ENCODE assay signal across 20 mouse cellular contexts in genomic region chr5:76726518-76727103, GRCm38 (mm10).
DNase-seq lines count a peak whose midpoint lies in the region; ATAC-seq and TF ChIP-seq lines count a peak whose summit lies in the region.
"Had no signal": no experiment of that assay in that cellular context is flagged by ENCODE, and none has a peak within 500 bp of the region (broad histone marks: within the 10 kb centered on the region; RNA-seq: fewer than 3 reads in every experiment).

No protein-coding gene starts in this region.

- no peak overlapping the region for H3K4me2 ChIP-seq in hindbrain, embryonic 15.5 days
- no peak overlapping the region for H3K4me2 ChIP-seq in hindbrain, embryonic 14.5 days (replicated peaks)
- H3K4me2 ChIP-seq in midbrain, postnatal 0 days (ENCODE audit: low read depth, low read length, poor library complexity, severe bottlenecking) = no peak overlapping the region
- H3K4me2 ChIP-seq: embryonic facial prominence, embryonic 13.5 days; forebrain, embryonic 12.5 days; heart, embryonic 11.5 days; heart, embryonic 15.5 days had no signal

- no peak overlapping the region for H3K27ac ChIP-seq in hindbrain, embryonic 15.5 days (replicated peaks)
- no peak overlapping the region for H3K27ac ChIP-seq in hindbrain, embryonic 14.5 days
- no peak overlapping the region for H3K27ac ChIP-seq in midbrain, postnatal 0 days (ENCODE audit: low read depth, low read length)
- H3K27ac ChIP-seq: embryonic facial prominence, embryonic 13.5 days; forebrain, embryonic 12.5 days; heart, embryonic 15.5 days had no signal

- no peaks in the 10 kb centered on the region for H3K27me3 ChIP-seq in hindbrain, embryonic 15.5 days
- H3K27me3 ChIP-seq in hindbrain, embryonic 14.5 days (ENCODE audit: control insufficient read depth, insufficient read depth, low read length) = no peaks in the 10 kb centered on the region
- H3K27me3 ChIP-seq in midbrain, postnatal 0 days (ENCODE audit: insufficient read depth, low read length) = no peaks in the 10 kb centered on the region
- H3K27me3 ChIP-seq: CH12.LX; embryonic facial prominence, embryonic 13.5 days; forebrain, embryonic 12.5 days; heart, embryonic 15.5 days had no signal

- peak; percentile 68; the same call in 1 of the 2 replicates for ATAC-seq in hindbrain, embryonic 15.5 days (ENCODE audit: low FRiP score, low read depth)
- ATAC-seq in hindbrain, embryonic 14.5 days (ENCODE audit: low FRiP score) = no peak
- no peak for ATAC-seq in midbrain, postnatal 0 days (ENCODE audit: low FRiP score)
- ATAC-seq: forebrain, embryonic 16.5 days; hindbrain, embryonic 16.5 days had no signal

- H3K4me1 ChIP-seq in hindbrain, embryonic 15.5 days (replicated peaks) = no peaks in the 10 kb centered on the region
- no peaks in the 10 kb centered on the region for H3K4me1 ChIP-seq in hindbrain, embryonic 14.5 days (replicated peaks; ENCODE audit: control insufficient read depth, insufficient read depth, low read length)
- H3K4me1 ChIP-seq in midbrain, postnatal 0 days (ENCODE audit: insufficient read depth, low read length) = no peaks in the 10 kb centered on the region
- H3K4me1 ChIP-seq: embryonic facial prominence, embryonic 13.5 days; forebrain, embryonic 12.5 days; heart, embryonic 15.5 days had no signal

- H3K9ac ChIP-seq in hindbrain, embryonic 15.5 days = no peak overlapping the region
- no peak overlapping the region for H3K9ac ChIP-seq in hindbrain, embryonic 14.5 days
- no peak overlapping the region for H3K9ac ChIP-seq in midbrain, postnatal 0 days (replicated peaks; ENCODE audit: low read length, poor library complexity, severe bottlenecking)
- H3K9ac ChIP-seq: embryonic facial prominence, embryonic 13.5 days; forebrain, embryonic 12.5 days; heart, embryonic 15.5 days had no signal

- WGBS in hindbrain, embryonic 15.5 days = 67% methylated on average over 8 of the region's 8 CpGs
- WGBS in hindbrain, embryonic 14.5 days = 66% methylated on average over 8 of the region's 8 CpGs
- 90% methylated on average over 8 of the region's 8 CpGs for WGBS in midbrain, postnatal 0 days

- no peak for DNase-seq in hindbrain, embryonic 14.5 days (ENCODE audit: low spot score)
- DNase-seq in adrenal gland, adult 8-10 months = peak; percentile 54
- DNase-seq in adrenal gland, postnatal 36 days = peak; percentile 56 to 74
- no peak for DNase-seq in adipocyte (ENCODE audit: low spot score)
- no peak for DNase-seq in midbrain, postnatal 0 days (ENCODE audit: low spot score)
- no peak for DNase-seq in layer of hippocampus, postnatal 36 days
- DNase-seq: cerebellum, adult 9-10 months; cerebellum, postnatal 25 days; gastrocnemius, postnatal 10 days; heart, adult 18-20 months; heart, postnatal 14 days; kidney, adult 11 months had no signal

- TF ChIP-seq CTCF in midbrain, postnatal 0 days (IDR thresholded peaks at IDR 0.05) = no peak

- H3K36me3 ChIP-seq in hindbrain, embryonic 15.5 days = peaks cover 9% of the 10 kb centered on the region; the same call in 1 of the 2 replicates
- H3K36me3 ChIP-seq in hindbrain, embryonic 14.5 days (replicated peaks; ENCODE audit: control insufficient read depth, insufficient read depth) = peaks cover 4% of the 10 kb centered on the region; the same call in 1 of the 2 replicates
- H3K36me3 ChIP-seq in midbrain, postnatal 0 days (ENCODE audit: insufficient read depth, low read length) = no peaks in the 10 kb centered on the region
- H3K36me3 ChIP-seq: heart, embryonic 15.5 days had no signal

- H3K9me3 ChIP-seq in hindbrain, embryonic 15.5 days = no peaks in the 10 kb centered on the region
- no peaks in the 10 kb centered on the region for H3K9me3 ChIP-seq in hindbrain, embryonic 14.5 days (ENCODE audit: control insufficient read depth, low read length)
- H3K9me3 ChIP-seq in midbrain, postnatal 0 days (ENCODE audit: low read length) = no peaks in the 10 kb centered on the region
- H3K9me3 ChIP-seq: heart, embryonic 15.5 days had no signal

- H3K4me3 ChIP-seq in hindbrain, embryonic 15.5 days = no peak overlapping the region
- no peak overlapping the region for H3K4me3 ChIP-seq in hindbrain, embryonic 14.5 days (replicated peaks; ENCODE audit: low read length)
- H3K4me3 ChIP-seq in midbrain, postnatal 0 days (ENCODE audit: low read depth, low read length) = no peak overlapping the region
- H3K4me3 ChIP-seq: embryonic facial prominence, embryonic 13.5 days; forebrain, embryonic 12.5 days; heart, embryonic 15.5 days had no signal

Comparison
In these comparisons a context has a peak if more than half of its experiments do, and no peak if none do; other contexts are left out.
1. DNase-seq: peak in adrenal gland, adult 8-10 months (single experiment) and adrenal gland, postnatal 36 days (2 of 2); none in hindbrain, embryonic 14.5 days (single experiment), adipocyte (single experiment), midbrain, postnatal 0 days (single experiment) and layer of hippocampus, postnatal 36 days (0 of 2).